Mouse (Mus musculus): Measurements from ENCODE around the gene Rtkn.

Rtkn gene

DNA sequence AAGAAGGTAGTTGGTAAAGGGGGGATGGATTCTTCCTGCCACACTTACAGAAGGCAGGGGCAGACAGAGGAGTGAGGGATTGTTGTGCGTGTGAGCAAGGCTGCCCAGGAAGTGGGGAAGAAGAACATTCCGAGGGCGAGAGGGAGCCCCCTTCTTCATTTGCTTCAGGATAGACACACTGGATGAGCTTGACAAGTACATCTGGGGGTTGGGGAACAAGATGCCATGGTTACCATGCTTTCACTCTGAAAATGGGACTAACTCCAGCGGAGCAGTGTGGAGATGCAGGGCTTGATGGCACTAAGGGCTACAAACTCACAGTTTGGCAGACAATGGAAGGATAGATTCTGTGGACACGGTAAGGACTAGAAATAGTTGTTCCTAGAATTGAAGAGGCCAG lies 35.8 kb downstream of the Rtkn start:
- ATAC-seq (ENCODE audit: low TSS enrichment), result peak; percentile 32

DNA sequence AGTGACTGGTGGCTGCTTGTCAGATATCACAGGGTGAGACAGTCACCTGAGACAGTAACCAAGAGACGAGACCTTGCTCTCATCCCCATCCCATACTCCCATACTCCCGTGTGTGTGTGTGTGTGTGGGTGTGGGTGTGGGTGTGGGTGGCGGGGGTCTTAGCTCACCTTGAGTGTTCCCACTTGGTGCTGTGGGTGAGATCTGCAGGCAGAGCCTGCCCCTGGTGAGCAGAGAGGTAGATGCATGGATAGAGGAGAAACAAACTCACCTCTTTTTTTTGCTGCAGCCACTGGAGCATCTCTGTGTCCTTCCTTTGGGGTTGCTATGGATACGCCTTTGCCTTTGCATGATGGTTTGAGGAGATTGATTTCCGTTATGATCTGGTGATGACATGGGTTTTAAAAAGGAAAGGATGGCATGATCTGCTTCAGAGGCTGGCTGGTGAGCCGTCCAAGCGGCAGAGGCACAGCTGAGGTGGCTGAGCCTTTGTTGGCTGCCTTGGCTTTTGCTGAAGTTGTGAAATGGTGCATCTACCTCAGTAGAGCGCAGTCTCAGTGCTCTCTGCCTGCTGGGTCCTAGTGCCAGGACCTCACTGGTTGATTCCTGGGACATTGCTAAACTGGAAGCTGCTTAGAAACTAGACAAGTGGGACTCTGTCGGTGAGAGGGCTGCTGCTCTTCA lies 37.1 kb downstream of the Rtkn start:
- peak; percentile 86 for ATAC-seq (ENCODE audit: low TSS enrichment)

GRCm38 (mm10) chr6:83175996-83176395 lies 40.7 kb downstream of the Rtkn start:
- no peak for ATAC-seq (ENCODE audit: low TSS enrichment)

GRCm38 (mm10) chr6:83179390-83180117 lies 44.3 kb downstream of the Rtkn start:
- ATAC-seq (ENCODE audit: low TSS enrichment), result peak; percentile 93

DNA sequence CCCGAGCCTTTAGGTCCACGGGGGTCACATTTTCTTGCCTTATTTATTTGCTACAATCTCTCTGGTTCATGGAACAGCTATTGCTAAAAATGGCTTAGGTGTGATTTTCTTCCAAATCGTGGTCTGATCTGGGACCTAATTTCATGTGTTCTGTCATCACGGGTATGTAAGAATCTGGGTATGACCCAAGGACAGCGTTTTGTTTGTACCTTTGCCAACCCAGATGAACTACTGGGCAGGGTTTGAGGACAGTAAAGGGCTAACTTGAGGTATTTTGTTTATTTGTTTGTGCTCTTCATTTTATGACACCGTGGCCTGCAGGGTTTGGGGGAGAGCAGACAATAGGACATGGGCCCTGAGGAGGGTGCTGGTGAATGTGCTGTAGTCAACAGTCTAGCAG lies 45.3 kb downstream of the Rtkn start:
- no peak for ATAC-seq (ENCODE audit: low TSS enrichment)

DNA sequence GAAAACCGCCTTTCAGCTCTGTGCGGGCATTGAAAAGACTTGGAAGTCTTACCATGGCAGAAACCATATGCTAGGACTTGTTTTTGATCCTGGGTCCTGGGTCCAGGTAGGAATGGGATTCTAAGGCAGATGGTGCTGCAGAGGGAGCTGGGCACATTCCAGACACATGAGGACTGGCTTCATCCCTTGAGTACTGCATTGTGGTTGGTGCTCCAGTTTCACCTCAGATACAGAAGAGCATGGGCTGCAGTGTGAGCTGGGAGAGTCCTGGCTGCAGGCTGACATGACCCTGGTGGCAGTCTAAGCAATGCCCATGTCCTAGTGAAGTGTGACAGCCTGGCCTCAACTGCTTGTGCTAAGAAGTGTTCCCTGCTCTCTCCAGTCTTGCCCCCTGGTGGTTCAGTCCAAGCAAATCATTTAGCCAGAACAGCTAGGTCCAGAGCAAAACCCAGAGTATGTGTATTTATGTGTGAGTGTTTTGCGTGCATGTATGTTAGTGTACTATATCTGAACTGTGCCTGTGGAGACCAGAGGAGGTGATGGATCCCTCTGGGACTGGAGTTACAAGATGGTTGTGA lies 49.7 kb downstream of the Rtkn start:
- ATAC-seq (ENCODE audit: low TSS enrichment), result no peak

DNA sequence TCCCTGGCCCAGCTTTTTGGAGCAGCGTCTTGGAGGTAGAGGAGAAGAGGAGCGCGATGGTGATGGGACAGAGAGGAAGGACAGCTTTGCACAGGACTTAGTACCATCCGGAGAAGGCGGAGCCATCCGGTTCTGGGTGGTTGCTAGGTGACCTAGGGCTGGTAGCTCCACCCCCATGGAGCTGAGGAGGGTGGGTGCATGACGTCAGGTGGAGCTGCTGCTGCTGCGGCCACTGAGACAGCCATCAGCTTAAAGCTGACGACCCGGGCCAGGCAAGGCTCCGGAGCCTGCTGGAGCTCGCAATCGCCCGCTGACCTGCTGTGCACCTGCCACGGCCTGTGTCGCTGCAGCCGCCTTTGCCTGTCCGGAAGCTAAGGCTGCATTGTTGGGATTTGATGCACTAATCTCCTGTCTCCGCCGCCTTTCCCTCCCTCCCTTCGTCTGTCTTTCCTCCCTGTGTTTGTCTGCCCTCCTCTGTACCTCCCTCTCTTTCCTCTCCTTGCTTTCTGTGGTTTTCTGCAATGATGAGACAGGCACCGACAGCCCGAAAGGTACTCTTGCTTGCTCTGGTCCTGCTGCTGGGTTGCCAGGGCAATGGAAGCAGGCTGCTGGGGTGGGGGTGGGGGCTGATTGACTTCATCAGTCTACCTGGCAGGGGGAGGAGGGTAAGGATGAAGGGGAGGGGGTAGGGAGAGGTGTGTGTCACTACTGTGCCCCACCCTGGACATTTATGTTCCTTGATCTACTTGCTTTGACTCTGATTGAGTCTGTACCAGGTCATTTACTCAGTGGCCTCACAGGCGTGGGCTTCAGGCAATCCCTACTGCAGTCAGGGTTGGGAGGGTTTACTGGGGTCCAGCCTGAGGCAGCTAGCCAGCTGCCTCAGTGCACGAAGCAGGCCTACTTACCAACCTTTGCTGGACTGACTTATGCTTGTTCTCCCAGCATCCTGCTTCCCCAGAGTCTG lies 50.9 kb downstream of the Rtkn start:
- ATAC-seq (ENCODE audit: low TSS enrichment), result peak; percentile 92

DNA sequence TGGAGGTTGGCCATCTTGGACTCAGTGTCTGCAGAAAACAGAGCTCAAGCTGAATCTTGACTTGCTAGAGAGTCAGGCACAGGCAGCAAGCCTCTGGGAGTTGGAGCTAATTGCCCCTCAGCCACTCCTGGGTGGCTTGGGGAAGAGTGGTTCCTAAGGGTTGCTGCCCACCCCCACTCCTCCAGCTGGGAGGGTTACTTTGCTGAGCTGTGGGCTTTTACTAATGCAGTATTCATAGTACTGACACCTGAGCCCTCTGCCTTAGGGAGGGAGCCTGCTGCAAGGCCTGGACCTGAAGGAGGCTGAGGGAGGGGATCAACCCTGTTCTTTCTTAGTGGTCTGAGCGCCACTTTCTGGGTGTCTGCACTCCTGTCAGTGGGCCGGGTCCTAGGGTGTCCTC lies 51.7 kb downstream of the Rtkn start:
- no peak for ATAC-seq (ENCODE audit: low TSS enrichment)

GRCm38 (mm10) chr6:83193571-83193970 lies 58.3 kb downstream of the Rtkn start:
- ATAC-seq (ENCODE audit: low TSS enrichment), result no peak

- peak; percentile 55 for ATAC-seq (ENCODE audit: low TSS enrichment)
Measured at GRCm38 (mm10) chr6:83197345-83198004, 62.2 kb downstream of the Rtkn start.

All from frontal cortex, adult (tissue).